Mouse (Mus musculus) midbrain, embryonic 14.5 days (tissue): ENCODE measurements around the gene Arl15. TPM values are rescaled to one million over a fixed set of nuclear protein-coding genes. Genes with fewer than 3 reads are reported as not detected.
A peak's percentile ranks its signal among the peaks of the same experiment; 100 is the strongest.

Experiments used
- ATAC-seq: fragments of 200-750 bp; cut with Nextera tagmentation; 2 replicates; pipeline ENCODE4 v1.8.0; 2017; ENCODE audit warnings: moderate number of reproducible peaks, moderate library complexity; ENCODE audit not compliant: low FRiP score, low TSS enrichment
- DNase-seq: peaks from one replicate; pipeline ENCODE4 v3.0.0-alpha.2; 2015
- H3K27ac ChIP-seq: fragments of 300-500 bp; sonication (generic); replicated peaks from 2 replicates; pipeline ENCODE4 v1.5.1; 2014; ENCODE audit warnings: mild to moderate bottlenecking, low read depth, low read length, moderate library complexity
- H3K27me3 ChIP-seq: fragments of 300-500 bp; sonication (generic); 2 replicates; pipeline ENCODE4 v1.6.1; 2014; ENCODE audit warnings: low read length, control low read depth, mixed read lengths; ENCODE audit not compliant: control insufficient read depth, insufficient read depth
- H3K36me3 ChIP-seq: fragments of 300-500 bp; sonication (generic); 2 replicates; pipeline ENCODE4 v1.6.1; 2014; ENCODE audit warnings: low read length, control low read depth; ENCODE audit not compliant: control insufficient read depth, insufficient read depth
- H3K4me1 ChIP-seq: fragments of 300-500 bp; sonication (generic); 2 replicates; pipeline ENCODE4 v1.6.1; 2014; ENCODE audit warnings: mild to moderate bottlenecking, antibody characterized with exemption, low read length, control low read depth; ENCODE audit not compliant: control insufficient read depth, insufficient read depth
- H3K4me2 ChIP-seq: fragments of 300-500 bp; sonication (generic); 2 replicates; pipeline ENCODE4 v1.6.1; 2014; ENCODE audit warnings: mild to moderate bottlenecking, low read length, moderate library complexity
- H3K4me3 ChIP-seq: fragments of 300-500 bp; sonication (generic); replicated peaks from 2 replicates; pipeline ENCODE4 v1.5.1; 2014; ENCODE audit warnings: low read depth, low read length
- H3K9ac ChIP-seq: fragments of 300-500 bp; sonication (generic); replicated peaks from 2 replicates; pipeline ENCODE4 v1.6.1; 2014; ENCODE audit warnings: mild to moderate bottlenecking, low read length, moderate library complexity
- H3K9me3 ChIP-seq: fragments of 300-500 bp; sonication (generic); 2 replicates; pipeline ENCODE4 v1.6.1; 2016; ENCODE audit warnings: low read length, control low read depth, mixed read lengths; ENCODE audit not compliant: control insufficient read depth
- WGBS: fragments of 180-500 bp; shearing (Covaris S2); extraction: QIAGEN DNeasy Blood & Tissue Kit; methylation state at CpG from one replicate; pipeline ENCODE4 v1.1.7; 2014; 5-methylcytosine and 5-hydroxymethylcytosine counted together
- polyA plus RNA-seq: library from polyadenylated mRNA; unstranded; fragments of >200 nt; fragmentation: Nextera tagmentation; extraction: Ambion mirVana; gene quantifications from 2 replicates; pipeline ENCODE4 v1.2.1, GENCODE M21; 2014

Arl15 gene
- polyA plus RNA-seq, 1 experiment from 2014 or later, result 24.5 TPM

DNA sequence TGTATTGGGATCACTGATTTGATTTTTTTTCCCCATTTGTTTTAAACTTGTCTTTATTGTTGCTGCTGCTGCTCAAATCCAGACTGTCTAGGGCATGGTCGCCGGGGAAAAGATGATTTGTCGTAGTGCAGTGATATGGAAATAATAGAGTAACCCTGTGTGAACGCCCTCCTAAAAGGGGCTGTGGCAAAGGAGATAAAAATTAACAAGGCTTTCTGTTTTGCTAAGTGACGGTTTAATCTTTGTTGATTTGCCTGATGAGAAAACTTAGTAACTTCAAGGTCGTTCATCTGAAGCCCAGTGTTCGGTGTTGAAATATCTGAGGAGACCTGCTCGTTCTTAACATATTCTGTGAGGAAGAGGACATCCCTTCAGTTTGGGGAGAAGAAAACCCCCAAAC, 19.8 kb downstream of the Arl15 start:
- Histone ChIP-seq H3K4me1 (0 out of 2 replicates have a peak, but pooled peaks cover 5% of the 10 kb centered on the region), H3K27ac (no peak overlapping the region), H3K36me3 (no peaks in the 10 kb centered on the region), H3K4me3 (no peak overlapping the region), H3K9ac (no peak overlapping the region), H3K9me3 (no peaks in the 10 kb centered on the region), H3K4me2 (no peak overlapping the region), H3K27me3 (no peaks in the 10 kb centered on the region)
- WGBS, result 78% methylated on average over 8 of the region's 8 CpGs
- ATAC-seq (no peak), DNase-seq (no peak)

DNA sequence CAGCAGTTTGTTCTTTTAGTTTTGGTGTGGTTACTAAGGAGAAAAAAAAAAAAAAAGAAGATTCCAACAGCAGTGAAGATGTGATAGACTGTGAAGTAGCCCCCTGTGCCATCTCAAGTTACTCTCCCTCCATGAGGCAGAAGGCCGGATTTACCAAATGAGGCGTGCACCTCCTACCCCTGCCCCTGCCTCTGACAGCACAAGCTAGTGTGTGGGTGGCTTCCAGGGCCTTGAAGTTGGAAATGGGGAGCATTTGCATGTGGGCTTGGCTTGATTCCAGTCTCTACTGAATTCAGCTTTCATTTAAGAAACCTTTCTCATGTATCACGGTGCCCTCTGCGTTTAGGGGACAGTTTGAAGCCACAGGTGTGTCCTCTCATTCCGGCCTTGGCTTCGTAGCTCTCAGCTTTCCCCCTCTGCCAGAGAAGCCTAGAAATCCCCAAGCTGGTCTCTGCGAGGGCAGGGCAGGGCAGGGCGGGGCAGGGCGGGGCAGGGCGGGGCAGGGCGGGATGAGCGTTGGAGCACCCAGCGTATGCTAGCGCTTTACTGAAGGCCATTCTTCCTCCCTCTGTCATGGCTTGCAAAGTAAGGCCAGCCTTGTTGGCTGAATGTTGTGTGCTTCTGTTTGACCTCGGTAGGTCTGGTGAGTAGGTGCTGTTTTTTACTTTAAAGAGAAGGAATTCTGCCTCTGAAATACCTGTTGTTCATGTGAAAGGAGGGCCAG, 21.6 kb downstream of the Arl15 start:
- H3K4me1 ChIP-seq, result 0 out of 2 replicates have a peak, but pooled peaks cover 5% of the 10 kb centered on the region
- H3K27ac ChIP-seq, result no peak overlapping the region
- WGBS, result 34% methylated on average over 15 of the region's 15 CpGs
- no peaks in the 10 kb centered on the region for H3K9me3 ChIP-seq
- no peak overlapping the region for H3K4me3 ChIP-seq
- ATAC-seq (no peak), DNase-seq (peak; percentile 15)
- H3K27me3 ChIP-seq, result no peaks in the 10 kb centered on the region
- H3K9ac ChIP-seq, result no peak overlapping the region
- no peak overlapping the region for H3K4me2 ChIP-seq
- H3K36me3 ChIP-seq, result no peaks in the 10 kb centered on the region

DNA sequence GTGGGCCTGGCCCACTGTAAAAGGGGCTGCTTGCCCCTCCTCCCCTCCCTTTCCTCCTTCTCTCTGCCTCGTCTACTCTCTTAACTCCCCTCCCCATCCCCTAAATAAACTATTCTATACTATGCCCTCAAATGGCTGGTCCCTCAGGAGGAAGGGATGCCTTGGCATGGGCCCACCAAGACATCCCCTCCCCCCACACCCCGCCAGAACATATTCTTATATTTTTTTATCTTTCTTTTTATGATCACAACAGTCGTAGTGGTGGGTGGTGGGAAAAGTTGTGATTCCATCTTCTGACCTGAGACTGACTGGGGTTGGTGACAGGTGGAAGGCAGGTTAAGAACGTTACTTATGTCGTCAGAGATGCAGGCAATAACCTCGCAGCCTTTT, 22.1 kb downstream of the Arl15 start:
- no peak overlapping the region for H3K4me3 ChIP-seq
- ATAC-seq (no peak), DNase-seq (no peak)
- no peak overlapping the region for H3K4me2 ChIP-seq
- H3K27me3 ChIP-seq, result no peaks in the 10 kb centered on the region
- 0 out of 2 replicates have a peak, but pooled peaks cover 5% of the 10 kb centered on the region for H3K4me1 ChIP-seq
- no peaks in the 10 kb centered on the region for H3K9me3 ChIP-seq
- H3K27ac ChIP-seq, result no peak overlapping the region
- H3K36me3 ChIP-seq, result no peaks in the 10 kb centered on the region
- H3K9ac ChIP-seq, result no peak overlapping the region
- 76% methylated on average over 6 of the region's 6 CpGs for WGBS

DNA sequence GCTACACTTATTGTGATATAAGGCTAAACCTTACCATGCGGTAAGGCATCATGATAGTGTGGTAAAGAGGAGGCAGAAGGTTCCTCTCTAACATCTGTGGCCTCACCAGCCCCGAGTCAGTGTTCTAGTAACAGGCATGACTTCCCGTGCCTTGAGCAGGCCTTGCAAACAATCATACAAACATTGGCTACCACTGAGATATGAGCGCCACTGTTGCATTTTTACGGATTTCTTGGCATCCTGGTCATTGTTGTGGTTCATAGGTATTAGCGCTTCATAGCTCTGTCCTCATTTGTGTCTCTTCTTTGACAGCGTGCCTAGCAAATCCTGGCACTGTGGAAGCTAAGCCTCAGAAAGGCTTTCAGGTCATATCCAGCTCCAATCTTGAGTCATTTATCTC, 24.7 kb downstream of the Arl15 start:
- H3K36me3 ChIP-seq, result no peaks in the 10 kb centered on the region
- H3K27ac ChIP-seq, result no peak overlapping the region
- no peak overlapping the region for H3K9ac ChIP-seq
- 96% methylated on average over 7 of the region's 7 CpGs for WGBS
- no peak overlapping the region for H3K4me3 ChIP-seq
- no peaks in the 10 kb centered on the region for H3K9me3 ChIP-seq
- H3K4me2 ChIP-seq, result no peak overlapping the region
- DNase-seq, result no peak
- H3K27me3 ChIP-seq, result no peaks in the 10 kb centered on the region
- 0 out of 2 replicates have a peak, but pooled peaks cover 5% of the 10 kb centered on the region for H3K4me1 ChIP-seq
- no peak for ATAC-seq

DNA sequence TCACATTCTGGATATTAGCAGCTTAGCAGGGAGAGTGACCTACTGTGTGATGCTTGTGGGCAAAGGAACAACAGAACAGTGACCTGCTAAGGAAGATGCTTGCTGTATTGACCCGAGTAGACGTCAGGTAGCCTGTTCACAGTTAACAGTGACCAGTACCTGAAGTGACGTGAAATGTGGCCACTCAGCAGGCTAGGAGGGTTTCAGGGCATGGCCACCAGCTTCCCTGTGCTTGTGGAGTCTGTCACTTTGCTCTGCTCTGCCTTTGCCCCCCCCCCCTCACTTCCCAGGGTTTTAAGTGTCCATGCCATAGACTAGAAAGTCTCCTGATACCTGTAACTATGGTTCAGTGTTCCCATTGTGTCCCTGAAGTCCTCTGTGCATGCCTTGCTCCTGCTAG, 25.9 kb downstream of the Arl15 start:
- 90% methylated on average over 3 of the region's 3 CpGs for WGBS
- no peak for DNase-seq

DNA sequence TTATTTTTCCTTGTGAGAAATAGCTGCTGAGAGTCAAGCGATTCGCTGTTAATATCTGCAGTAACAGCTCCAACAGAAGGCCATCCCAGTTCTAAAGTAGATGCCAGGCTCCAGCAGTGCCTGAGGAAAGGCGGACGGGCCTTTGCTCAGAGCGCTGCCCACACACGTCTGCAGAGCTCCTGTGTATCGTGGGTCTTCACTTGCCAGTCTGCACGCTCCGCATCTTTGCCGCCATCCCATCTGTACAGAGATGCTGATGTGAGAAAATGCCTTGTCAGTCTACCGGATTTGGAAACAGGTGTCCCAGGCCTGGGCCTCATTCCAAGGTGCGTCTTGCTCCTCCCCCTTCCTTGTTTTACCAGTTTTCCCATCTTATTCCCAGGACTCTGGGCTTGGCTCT, 27.6 kb downstream of the Arl15 start:
- Histone ChIP-seq H3K4me2 (no peak overlapping the region), H3K9ac (no peak overlapping the region), H3K4me3 (no peak overlapping the region), H3K27me3 (no peaks in the 10 kb centered on the region), H3K9me3 (no peaks in the 10 kb centered on the region), H3K27ac (no peak overlapping the region), H3K36me3 (no peaks in the 10 kb centered on the region), H3K4me1 (no peaks in the 10 kb centered on the region)
- 86% methylated on average over 12 of the region's 12 CpGs for WGBS
- ATAC-seq (no peak), DNase-seq (no peak)

More for the DNA sequence above, 25.9 kb downstream of the Arl15 start:
- Histone ChIP-seq H3K27me3 (no peaks in the 10 kb centered on the region), H3K27ac (no peak overlapping the region), H3K9ac (no peak overlapping the region), H3K36me3 (no peaks in the 10 kb centered on the region), H3K4me2 (no peak overlapping the region), H3K4me1 (0 out of 2 replicates have a peak, but pooled peaks cover 5% of the 10 kb centered on the region), H3K9me3 (no peaks in the 10 kb centered on the region), H3K4me3 (no peak overlapping the region)
- ATAC-seq, result no peak

DNA sequence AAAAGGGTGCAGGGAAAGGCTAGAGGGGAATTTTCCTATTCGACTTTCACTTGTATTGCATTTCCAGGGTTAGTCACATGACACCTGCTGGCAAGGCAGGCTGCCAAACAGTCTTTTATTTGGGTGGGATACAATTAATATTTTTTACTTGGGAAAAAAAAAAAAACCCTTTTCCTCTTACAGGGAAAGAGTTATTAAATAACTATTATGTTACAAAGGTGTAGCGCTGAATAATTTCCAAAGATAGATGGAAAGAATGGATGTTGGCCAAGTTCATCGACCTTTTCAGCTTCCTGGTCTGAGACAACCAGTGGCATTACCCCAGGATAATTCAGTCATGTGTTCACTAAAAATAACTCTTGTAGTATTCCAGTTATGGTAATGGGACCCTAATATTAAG, 29.7 kb downstream of the Arl15 start:
- Histone ChIP-seq H3K9ac (no peak overlapping the region), H3K27ac (no peak overlapping the region), H3K27me3 (no peaks in the 10 kb centered on the region), H3K36me3 (no peaks in the 10 kb centered on the region), H3K4me2 (no peak overlapping the region), H3K4me1 (no peaks in the 10 kb centered on the region), H3K9me3 (no peaks in the 10 kb centered on the region), H3K4me3 (no peak overlapping the region)
- no peak for DNase-seq
- no peak for ATAC-seq
- 93% methylated on average over 3 of the region's 3 CpGs for WGBS

DNA sequence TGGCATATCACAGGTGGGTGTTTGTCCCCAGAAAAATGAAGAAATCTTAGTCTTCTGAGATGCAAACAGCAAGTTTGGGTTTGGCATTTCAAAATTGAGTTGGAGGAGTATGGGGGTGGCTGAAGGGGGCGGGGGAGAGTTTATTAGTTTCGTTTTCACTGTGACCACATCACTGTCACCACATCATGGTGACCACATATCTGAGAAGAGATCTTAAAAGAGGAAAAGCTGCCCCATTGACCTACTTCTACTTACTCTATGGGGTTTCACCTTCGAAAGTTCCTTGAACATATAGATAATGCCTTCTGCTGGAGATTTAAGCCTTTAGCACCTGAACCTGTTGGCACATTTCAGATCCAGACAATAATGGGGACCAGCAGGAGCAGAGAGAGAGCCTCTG, 34.3 kb downstream of the Arl15 start:
- H3K4me1 ChIP-seq, result no peaks in the 10 kb centered on the region
- no peaks in the 10 kb centered on the region for H3K36me3 ChIP-seq
- H3K9me3 ChIP-seq, result 0 out of 2 replicates have a peak, but pooled peaks cover 8% of the 10 kb centered on the region
- no peak overlapping the region for H3K9ac ChIP-seq
- 95% methylated on average over 3 of the region's 3 CpGs for WGBS
- ATAC-seq, result no peak
- H3K4me2 ChIP-seq, result no peak overlapping the region
- H3K27me3 ChIP-seq, result no peaks in the 10 kb centered on the region
- H3K27ac ChIP-seq, result no peak overlapping the region
- no peak for DNase-seq
- no peak overlapping the region for H3K4me3 ChIP-seq

DNA sequence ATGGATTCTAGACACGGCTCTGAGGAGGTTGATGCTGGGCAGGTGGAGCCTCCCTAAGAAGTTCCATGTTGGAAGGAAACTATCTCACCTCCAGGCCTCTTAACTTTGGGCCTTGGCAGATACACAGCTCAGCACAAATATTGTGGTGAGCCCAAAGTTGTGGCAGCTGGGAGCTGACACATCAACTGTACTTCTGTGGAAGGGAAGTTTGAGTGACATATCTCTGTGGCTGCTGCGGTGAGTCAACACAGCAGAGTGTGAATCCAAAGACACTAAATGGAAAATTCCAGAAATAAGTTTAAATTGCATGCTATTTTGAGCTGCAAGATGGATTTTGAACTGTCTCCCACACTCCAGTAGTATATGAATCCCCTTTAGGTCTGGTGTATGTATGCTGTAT, 34.8 kb downstream of the Arl15 start:
- Histone ChIP-seq H3K4me2 (no peak overlapping the region), H3K9me3 (0 out of 2 replicates have a peak, but pooled peaks cover 8% of the 10 kb centered on the region), H3K9ac (no peak overlapping the region), H3K4me3 (no peak overlapping the region), H3K36me3 (no peaks in the 10 kb centered on the region), H3K4me1 (no peaks in the 10 kb centered on the region), H3K27ac (no peak overlapping the region), H3K27me3 (no peaks in the 10 kb centered on the region)
- 97% methylated on average over 2 of the region's 2 CpGs for WGBS
- no peak for DNase-seq
- ATAC-seq, result no peak
